Mouse (Mus musculus) bone marrow, adult 2 months (tissue): ENCODE data around the gene Zfp865.

Experiments
- CTCF ChIP-seq: fragments of 200-500 bp; IDR thresholded peaks from 2 replicates; pipeline ENCODE4 v1.5.1; 2011; ENCODE audit warnings: low read length, control low read depth; ENCODE audit not compliant: control insufficient read depth, insufficient read depth
- POLR2A ChIP-seq: fragments of 200-500 bp; IDR thresholded peaks from 2 replicates; pipeline ENCODE4 v1.6.1; 2011; ENCODE audit warnings: low read depth, mild to moderate bottlenecking, control low read depth, low read length, borderline replicate concordance; ENCODE audit not compliant: control insufficient read depth

GRCm38 (mm10) chr7:5012681-5013513, 7.3 kb upstream of the Zfp865 start:
- TF ChIP-seq POLR2A = no peak
- TF ChIP-seq CTCF = no peak
